Mouse (Mus musculus) liver, adult 2 months (tissue): Measurements from ENCODE around the gene Mia.

Experiments
- CTCF ChIP-seq: fragments of 200-500 bp; IDR thresholded peaks from 2 replicates; pipeline ENCODE4 v1.5.1; 2011; ENCODE audit warnings: low read depth, low read length, control low read depth
- POLR2A ChIP-seq: fragments of 200-500 bp; IDR thresholded peaks from 2 replicates; pipeline ENCODE4 v1.6.1; 2011; ENCODE audit warnings: low read length, control low read depth; ENCODE audit not compliant: insufficient read depth; ENCODE audit errors: extremely low read depth

DNA sequence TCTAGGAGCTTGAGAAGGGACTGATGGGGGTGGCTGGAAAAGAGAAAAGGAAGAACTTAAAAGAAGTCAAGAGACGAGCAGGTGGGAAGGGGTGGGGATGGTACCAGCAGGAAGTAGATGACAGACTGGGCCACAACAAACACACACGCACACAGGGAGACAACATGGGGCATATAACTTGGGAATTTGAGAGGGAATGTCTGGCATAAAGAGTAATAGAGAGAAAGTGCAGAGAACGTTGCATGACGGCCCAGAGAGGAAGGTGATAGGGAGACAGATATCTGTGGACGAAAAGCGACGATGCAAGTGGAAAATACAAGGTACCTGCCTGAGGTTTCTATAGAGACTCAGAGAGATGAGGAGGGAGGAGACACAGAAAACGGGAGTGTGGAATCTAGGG, 15.3 kb downstream of the Mia start:
- TF ChIP-seq POLR2A (no peak), CTCF (no peak)
